Mouse (Mus musculus) forebrain, embryonic 13.5 days (tissue): ENCODE results near the gene Agap1. TPM values are rescaled to one million over a fixed set of nuclear protein-coding genes. Genes with fewer than 3 reads are reported as not detected.

Source experiments
- ATAC-seq: fragments of 200-750 bp; cut with Nextera tagmentation; 2 replicates; pipeline ENCODE4 v1.8.0; 2017
- H3K27ac ChIP-seq: fragments of 300-500 bp; sonication (generic); 2 replicates; pipeline ENCODE4 v1.5.1; 2015; ENCODE audit warnings: inconsistent platforms, mild to moderate bottlenecking, moderate library complexity
- H3K27me3 ChIP-seq: fragments of 300-500 bp; sonication (generic); 2 replicates; pipeline ENCODE4 v1.6.1; 2015; ENCODE audit warnings: mild to moderate bottlenecking, inconsistent platforms
- H3K36me3 ChIP-seq: fragments of 300-500 bp; sonication (generic); 2 replicates; pipeline ENCODE4 v1.6.1; 2015; ENCODE audit warnings: mild to moderate bottlenecking, inconsistent platforms; ENCODE audit not compliant: poor library complexity, severe bottlenecking
- H3K4me1 ChIP-seq: fragments of 300-500 bp; sonication (generic); 2 replicates; pipeline ENCODE4 v1.6.1; 2015; ENCODE audit warnings: inconsistent platforms
- H3K4me2 ChIP-seq: fragments of 300-500 bp; sonication (generic); 2 replicates; pipeline ENCODE4 v1.6.1; 2015; ENCODE audit warnings: inconsistent platforms, mild to moderate bottlenecking, moderate library complexity
- H3K4me3 ChIP-seq: fragments of 300-500 bp; sonication (generic); 2 replicates; pipeline ENCODE4 v1.5.1; 2015; ENCODE audit warnings: mild to moderate bottlenecking, inconsistent platforms
- H3K9ac ChIP-seq: fragments of 300-500 bp; sonication (generic); 2 replicates; pipeline ENCODE4 v1.6.1; 2015; ENCODE audit warnings: mild to moderate bottlenecking, inconsistent platforms
- H3K9me3 ChIP-seq: fragments of 300-500 bp; sonication (generic); replicated peaks from 2 replicates; pipeline ENCODE4 v1.6.1; 2016; ENCODE audit warnings: inconsistent platforms
- WGBS: fragments of 180-500 bp; shearing (Covaris S2); methylation state at CpG from one replicate; pipeline ENCODE4 v1.1.7; 2015; 5-methylcytosine and 5-hydroxymethylcytosine counted together
- polyA plus RNA-seq: library from polyadenylated mRNA; unstranded; fragments of >200 nt; fragmentation: Nextera tagmentation; extraction: Ambion mirVana; gene quantifications from 2 replicates; pipeline ENCODE4 v1.2.1, GENCODE M21; 2015

Gene Agap1
- polyA plus RNA-seq, 1 experiment from 2014 or later = 25.4 TPM

DNA sequence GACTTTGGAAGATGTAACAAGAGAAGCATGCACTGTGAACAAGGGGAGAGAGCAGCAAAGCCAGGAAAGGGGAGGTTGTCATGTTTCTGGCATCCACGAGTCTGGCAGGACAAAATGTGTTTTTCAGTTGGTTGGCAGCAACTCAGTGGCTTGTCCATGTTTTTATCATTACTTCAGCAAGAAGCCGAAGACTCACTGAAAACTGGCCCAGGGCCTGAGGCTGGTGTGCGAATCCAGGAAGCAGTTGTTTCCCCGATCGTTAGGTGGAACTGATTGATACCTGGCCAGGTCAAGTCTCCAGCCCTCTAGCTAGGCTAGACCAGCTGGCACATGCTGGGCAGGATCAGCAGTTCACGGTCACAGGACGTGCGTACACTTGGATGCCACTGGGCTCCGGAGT, 162.7 kb downstream of the Agap1 start:
- no peak overlapping the region for H3K27ac ChIP-seq
- no peaks in the 10 kb centered on the region for H3K9me3 ChIP-seq
- H3K36me3 ChIP-seq = peaks cover 6% of the 10 kb centered on the region
- no peak overlapping the region for H3K4me3 ChIP-seq
- peaks cover 8% of the 10 kb centered on the region for H3K4me1 ChIP-seq
- WGBS = 88% methylated on average over 9 of the region's 9 CpGs
- no peak overlapping the region for H3K4me2 ChIP-seq
- no peak for ATAC-seq
- no peak overlapping the region for H3K9ac ChIP-seq
- no peaks in the 10 kb centered on the region for H3K27me3 ChIP-seq

DNA sequence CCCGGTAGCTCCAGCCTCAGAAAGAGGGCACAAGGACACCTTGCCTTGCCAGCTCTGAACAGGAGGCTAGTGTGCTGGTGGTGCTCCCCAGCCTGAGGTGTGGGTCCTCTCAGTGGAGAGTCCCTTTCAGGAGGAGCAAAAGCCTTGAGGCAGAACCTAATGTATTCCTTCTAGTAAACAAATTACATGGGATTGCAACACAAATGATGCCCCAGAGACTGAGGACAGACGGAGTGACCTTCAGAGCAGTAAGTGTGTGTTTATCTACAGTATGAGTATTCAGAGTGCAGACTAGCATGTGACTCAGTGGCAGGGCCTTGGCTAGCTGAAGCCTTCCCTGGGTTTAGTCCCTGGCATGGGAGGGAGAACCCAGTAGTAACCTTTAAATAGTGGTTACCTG, 165.4 kb downstream of the Agap1 start:
- H3K9ac ChIP-seq = no peak overlapping the region
- peaks cover 6% of the 10 kb centered on the region for H3K36me3 ChIP-seq
- no peaks in the 10 kb centered on the region for H3K9me3 ChIP-seq
- no peak for ATAC-seq
- H3K27me3 ChIP-seq = no peaks in the 10 kb centered on the region
- H3K4me1 ChIP-seq = peaks cover 11% of the 10 kb centered on the region
- WGBS = 95% methylated on average over 2 of the region's 2 CpGs
- no peak overlapping the region for H3K4me2 ChIP-seq
- H3K4me3 ChIP-seq = no peak overlapping the region
- H3K27ac ChIP-seq = no peak overlapping the region

DNA sequence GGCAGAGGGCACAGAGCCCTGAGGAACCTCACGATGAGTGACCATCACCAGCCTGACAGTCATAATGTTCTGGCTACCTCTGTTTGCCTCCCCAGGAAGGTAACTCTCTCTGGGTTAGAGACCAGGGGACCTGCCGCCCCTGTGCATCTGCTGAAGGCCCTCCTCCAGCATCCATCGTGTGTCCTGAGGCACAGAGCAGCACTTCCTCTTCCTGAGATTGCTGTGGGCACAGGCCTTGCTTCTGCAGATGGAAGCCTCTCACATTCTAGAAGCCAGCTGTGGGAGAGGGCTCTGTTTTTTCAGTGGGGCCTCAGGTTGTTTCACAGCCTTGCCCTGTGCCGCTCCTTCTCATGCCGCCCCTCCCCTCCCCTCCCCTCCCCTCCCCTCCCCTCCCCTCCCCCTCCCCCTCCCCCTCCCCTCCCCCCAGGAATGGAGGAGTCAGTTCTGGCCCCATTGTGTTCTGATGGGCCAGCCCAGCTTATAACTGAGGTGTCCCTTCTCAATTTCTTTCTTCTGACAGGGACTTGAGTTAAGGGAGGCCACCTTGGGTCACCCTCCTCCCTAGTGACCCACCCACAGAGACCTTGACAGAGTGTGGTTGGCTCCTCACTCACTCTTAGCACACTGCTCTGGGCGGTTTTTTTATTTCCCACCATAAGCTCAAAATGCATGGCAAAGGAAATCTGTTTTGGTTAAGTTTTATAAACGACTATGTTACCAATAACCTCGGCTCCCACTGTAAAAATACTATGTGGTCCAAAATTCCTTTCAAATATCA, 166.6 kb downstream of the Agap1 start:
- 84% methylated on average over 6 of the region's 8 CpGs for WGBS
- Histone ChIP-seq H3K4me3 (no peak overlapping the region), H3K9ac (no peak overlapping the region), H3K36me3 (peaks cover 6% of the 10 kb centered on the region), H3K27ac (no peak overlapping the region), H3K27me3 (no peaks in the 10 kb centered on the region), H3K4me2 (no peak overlapping the region), H3K9me3 (no peaks in the 10 kb centered on the region), H3K4me1 (peaks cover 11% of the 10 kb centered on the region)
- ATAC-seq = no peak

DNA sequence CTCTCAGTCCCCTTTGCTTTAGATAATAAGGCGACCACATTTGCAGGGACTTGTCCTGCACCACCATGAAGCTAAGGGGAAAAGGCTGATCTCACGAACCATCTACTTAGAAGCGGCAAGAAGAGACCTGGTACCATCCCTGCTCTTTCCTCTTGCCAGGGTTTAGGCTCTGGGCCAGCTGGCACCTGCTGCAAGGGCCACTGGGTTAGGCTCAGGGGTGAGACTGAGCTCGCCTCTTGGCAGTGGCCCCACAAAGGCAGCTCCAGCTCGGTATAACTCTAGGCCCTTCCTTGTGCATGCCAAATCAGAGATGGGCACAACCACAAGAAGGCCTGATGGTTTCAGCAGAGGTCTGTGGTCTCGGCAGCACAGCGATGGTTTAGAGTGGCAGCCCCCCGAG, 167.3 kb downstream of the Agap1 start:
- Histone ChIP-seq H3K4me3 (no peak overlapping the region), H3K9ac (no peak overlapping the region), H3K9me3 (no peaks in the 10 kb centered on the region), H3K27ac (no peak overlapping the region), H3K4me1 (peaks cover 11% of the 10 kb centered on the region), H3K4me2 (no peak overlapping the region), H3K27me3 (no peaks in the 10 kb centered on the region), H3K36me3 (peaks cover 6% of the 10 kb centered on the region; the same call in 1 of the 2 replicates)
- WGBS = 83% methylated on average over 8 of the region's 8 CpGs
- ATAC-seq = no peak

DNA sequence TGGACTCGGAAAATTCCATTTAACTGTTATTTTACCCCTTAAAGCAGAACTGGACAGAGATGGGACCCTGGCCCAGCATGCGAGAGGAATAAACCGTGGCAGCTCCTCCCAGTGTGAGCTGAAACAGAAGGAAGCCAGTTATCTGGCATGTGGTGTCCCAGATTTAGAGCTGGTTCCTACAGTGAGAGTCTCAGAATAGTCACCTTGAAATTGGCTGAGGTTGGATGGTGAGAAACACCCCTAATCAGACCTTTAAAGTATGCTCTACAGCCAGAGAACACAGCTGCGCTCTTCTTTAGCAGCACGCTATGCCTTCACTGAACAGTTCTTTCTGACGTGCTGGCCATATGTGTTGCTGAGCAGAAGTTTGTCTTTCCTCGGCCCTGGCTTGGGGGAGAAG, 168.2 kb downstream of the Agap1 start:
- Histone ChIP-seq H3K9ac (no peak overlapping the region), H3K9me3 (no peaks in the 10 kb centered on the region), H3K36me3 (peaks cover 6% of the 10 kb centered on the region; the same call in 1 of the 2 replicates), H3K4me2 (no peak overlapping the region), H3K27ac (no peak overlapping the region), H3K4me3 (no peak overlapping the region), H3K4me1 (peaks cover 8% of the 10 kb centered on the region), H3K27me3 (no peaks in the 10 kb centered on the region)
- no peak for ATAC-seq
- 79% methylated on average over 7 of the region's 7 CpGs for WGBS

DNA sequence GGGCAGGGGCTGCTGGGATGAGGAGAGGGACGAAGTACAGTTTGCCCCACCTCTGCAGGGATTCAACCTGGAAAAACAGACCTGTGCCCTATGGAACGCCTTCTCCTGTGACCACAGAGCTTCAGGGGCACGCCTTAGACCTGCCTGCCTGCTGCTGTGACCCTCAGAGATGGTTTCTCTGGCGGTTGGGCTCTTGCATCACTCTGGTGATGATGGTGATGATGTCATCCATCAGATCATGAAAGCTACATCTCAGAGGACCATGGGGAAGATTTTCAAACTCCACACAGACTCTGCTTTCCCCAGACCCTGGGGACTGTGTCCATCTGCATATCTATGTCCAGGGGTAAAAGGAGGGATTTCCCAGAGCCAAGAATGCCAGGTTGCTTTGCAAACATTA, 170.7 kb downstream of the Agap1 start:
- H3K36me3 ChIP-seq = peaks cover 18% of the 10 kb centered on the region
- WGBS = 96% methylated on average over 4 of the region's 4 CpGs
- H3K4me3 ChIP-seq = no peak overlapping the region
- H3K27me3 ChIP-seq = no peaks in the 10 kb centered on the region
- ATAC-seq = no peak
- peaks cover 8% of the 10 kb centered on the region for H3K4me1 ChIP-seq
- H3K4me2 ChIP-seq = no peak overlapping the region
- no peak overlapping the region for H3K27ac ChIP-seq
- no peaks in the 10 kb centered on the region for H3K9me3 ChIP-seq
- no peak overlapping the region for H3K9ac ChIP-seq

DNA sequence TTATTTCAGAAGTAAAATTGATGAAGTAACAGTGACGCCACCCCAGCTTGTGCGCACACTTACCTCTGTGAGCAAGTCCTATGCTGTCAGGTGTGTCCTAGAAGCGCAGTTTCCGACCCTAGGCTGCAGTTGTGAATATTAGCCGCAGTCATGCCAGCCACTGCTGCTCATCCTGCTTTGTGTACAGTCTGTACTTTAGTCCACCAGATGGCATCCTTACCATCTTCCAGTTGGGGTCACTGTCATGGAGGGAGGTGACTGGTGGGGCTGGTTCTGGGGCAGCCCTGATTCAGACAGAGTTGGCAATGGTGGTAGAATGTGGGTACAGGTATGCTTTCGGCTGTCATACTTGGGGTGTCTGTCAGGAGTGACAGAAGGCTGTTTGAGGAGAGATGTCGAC, 171.4 kb downstream of the Agap1 start:
- Histone ChIP-seq H3K9me3 (no peaks in the 10 kb centered on the region), H3K4me1 (peaks cover 8% of the 10 kb centered on the region), H3K9ac (no peak overlapping the region), H3K36me3 (peaks cover 23% of the 10 kb centered on the region), H3K27me3 (no peaks in the 10 kb centered on the region), H3K27ac (no peak overlapping the region), H3K4me2 (no peak overlapping the region), H3K4me3 (no peak overlapping the region)
- no peak for ATAC-seq
- 91% methylated on average over 7 of the region's 7 CpGs for WGBS

DNA sequence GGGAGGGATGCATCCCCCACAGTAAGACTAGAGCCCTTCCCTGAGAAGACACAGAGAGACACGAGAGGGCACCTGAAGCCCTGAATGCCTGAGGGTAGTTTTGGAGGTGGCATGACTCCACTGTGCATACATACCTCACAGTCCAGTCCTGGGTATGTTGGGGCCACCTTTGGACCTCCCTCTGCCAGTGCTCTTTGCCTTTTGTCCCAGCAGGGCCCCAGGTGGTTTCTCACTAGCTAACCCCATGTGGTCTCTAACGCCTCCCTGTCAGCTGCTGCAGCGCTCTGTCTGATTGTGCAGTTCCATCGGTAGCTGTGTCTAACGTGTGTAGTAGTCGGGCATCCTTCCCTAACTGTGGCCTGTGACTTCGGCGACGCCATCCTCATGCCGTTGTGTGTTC, 172.3 kb downstream of the Agap1 start:
- no peak for ATAC-seq
- H3K9me3 ChIP-seq = no peaks in the 10 kb centered on the region
- no peaks in the 10 kb centered on the region for H3K27me3 ChIP-seq
- no peak overlapping the region for H3K4me2 ChIP-seq
- H3K36me3 ChIP-seq = peaks cover 23% of the 10 kb centered on the region
- H3K4me1 ChIP-seq = peaks cover 7% of the 10 kb centered on the region
- 70% methylated on average over 10 of the region's 10 CpGs for WGBS
- 0 out of 2 replicates have a peak overlapping the region, but pooled peaks have one; percentile 12 for H3K9ac ChIP-seq
- peak overlapping the region; percentile 21; the same call in 1 of the 2 replicates for H3K27ac ChIP-seq
- no peak overlapping the region for H3K4me3 ChIP-seq

DNA sequence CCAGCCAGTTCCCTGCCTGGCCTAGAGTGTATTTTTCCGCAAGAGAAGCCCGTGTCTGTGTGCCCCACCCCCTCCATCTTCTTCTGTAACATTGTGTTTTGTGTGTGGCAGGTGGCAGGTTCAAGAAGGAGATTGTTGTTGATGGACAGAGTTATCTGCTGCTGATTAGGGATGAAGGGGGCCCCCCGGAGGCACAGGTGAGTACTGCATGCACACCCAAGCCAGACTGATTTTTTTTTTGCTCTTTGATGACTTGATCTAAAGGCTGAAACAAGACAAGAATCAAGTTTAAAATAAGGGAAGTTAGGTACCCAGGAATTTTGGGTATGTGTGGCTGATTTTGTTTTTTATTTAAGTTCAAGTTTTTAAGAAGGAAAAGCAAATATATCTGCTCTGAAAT, 173.0 kb downstream of the Agap1 start:
- H3K4me3 ChIP-seq = no peak overlapping the region
- no peaks in the 10 kb centered on the region for H3K27me3 ChIP-seq
- no peak for ATAC-seq
- peaks cover 23% of the 10 kb centered on the region for H3K36me3 ChIP-seq
- no peaks in the 10 kb centered on the region for H3K9me3 ChIP-seq
- H3K9ac ChIP-seq = no peak overlapping the region
- H3K27ac ChIP-seq = no peak overlapping the region
- H3K4me1 ChIP-seq = no peaks in the 10 kb centered on the region; the same call in 1 of the 2 replicates
- H3K4me2 ChIP-seq = no peak overlapping the region
- 54% methylated on average over 3 of the region's 3 CpGs for WGBS

DNA sequence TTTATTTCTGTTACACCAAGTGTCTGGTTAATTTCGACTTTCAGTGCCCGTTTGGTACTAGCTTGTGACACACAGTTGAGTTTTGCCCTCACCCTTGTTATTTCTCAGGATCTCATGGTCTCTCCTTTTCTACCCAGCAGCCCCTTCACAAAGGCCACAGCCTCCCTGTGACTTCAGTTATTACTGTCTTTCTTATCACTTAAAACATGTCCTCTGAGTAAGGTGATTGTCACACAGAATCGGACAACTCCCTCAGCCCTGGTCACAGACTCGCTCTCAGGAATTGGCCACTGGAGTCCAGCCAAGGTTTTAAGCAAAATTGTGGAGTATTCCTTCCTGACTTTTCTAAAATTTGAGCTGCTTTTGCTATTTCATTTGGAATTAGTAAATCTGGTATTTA, 176.2 kb downstream of the Agap1 start:
- H3K36me3 ChIP-seq = peaks cover 42% of the 10 kb centered on the region
- 91% methylated on average over 4 of the region's 4 CpGs for WGBS
- no peak overlapping the region for H3K4me3 ChIP-seq
- no peaks in the 10 kb centered on the region for H3K27me3 ChIP-seq
- H3K27ac ChIP-seq = no peak overlapping the region
- H3K9ac ChIP-seq = no peak overlapping the region
- H3K4me2 ChIP-seq = no peak overlapping the region
- no peak for ATAC-seq
- H3K9me3 ChIP-seq = no peaks in the 10 kb centered on the region
- H3K4me1 ChIP-seq = no peaks in the 10 kb centered on the region; the same call in 1 of the 2 replicates

DNA sequence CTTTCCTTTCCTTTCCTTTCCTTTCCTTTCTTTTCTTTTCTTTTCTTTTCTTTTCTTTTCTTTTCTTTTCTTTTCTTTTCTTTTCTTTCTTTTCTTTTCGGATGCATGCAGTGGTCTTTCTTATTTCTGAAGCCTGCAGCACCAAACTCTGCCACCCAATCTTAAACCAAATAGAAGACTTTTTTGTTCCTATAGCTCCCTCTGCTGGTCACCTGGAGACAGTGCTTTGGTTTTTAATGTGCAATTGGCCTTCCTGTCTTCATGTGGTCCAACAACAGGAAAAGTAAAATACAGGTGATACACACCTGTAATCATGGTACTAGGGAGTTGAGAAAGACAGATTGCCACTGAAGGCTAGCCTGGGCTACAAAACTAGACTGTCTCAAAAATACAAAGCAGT, 177.1 kb downstream of the Agap1 start:
- H3K4me2 ChIP-seq = no peak overlapping the region
- ATAC-seq = no peak
- 15% methylated on average over 1 of the region's 1 CpGs for WGBS
- no peak overlapping the region for H3K4me3 ChIP-seq
- H3K36me3 ChIP-seq = peaks cover 48% of the 10 kb centered on the region
- H3K9ac ChIP-seq = no peak overlapping the region
- no peaks in the 10 kb centered on the region for H3K9me3 ChIP-seq
- H3K4me1 ChIP-seq = no peaks in the 10 kb centered on the region; the same call in 1 of the 2 replicates
- no peaks in the 10 kb centered on the region for H3K27me3 ChIP-seq
- H3K27ac ChIP-seq = no peak overlapping the region

DNA sequence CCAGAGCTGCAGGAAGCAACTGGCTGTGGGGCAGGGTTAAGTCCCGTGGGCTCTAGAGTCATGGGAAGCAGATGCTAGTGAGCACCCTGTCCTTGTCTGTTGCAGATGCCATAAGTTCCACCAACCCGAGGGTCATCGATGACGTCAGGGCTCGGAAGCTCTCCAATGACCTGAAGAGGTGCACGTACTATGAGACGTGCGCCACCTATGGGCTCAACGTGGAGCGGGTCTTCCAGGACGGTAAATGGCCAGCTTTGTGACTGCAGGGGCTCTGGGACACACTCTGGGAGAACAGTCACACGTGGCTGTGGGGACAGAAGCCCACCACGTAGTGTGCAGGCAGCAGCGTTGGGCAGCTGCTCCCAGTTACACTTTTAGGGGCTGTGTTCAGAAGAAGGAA, 179.4 kb downstream of the Agap1 start:
- Histone ChIP-seq H3K9ac (no peak overlapping the region), H3K27ac (no peak overlapping the region), H3K9me3 (no peaks in the 10 kb centered on the region; the same call in 1 of the 2 replicates), H3K27me3 (no peaks in the 10 kb centered on the region), H3K4me3 (no peak overlapping the region), H3K36me3 (peaks cover 64% of the 10 kb centered on the region), H3K4me1 (no peaks in the 10 kb centered on the region), H3K4me2 (no peak overlapping the region)
- no peak for ATAC-seq
- WGBS = 79% methylated on average over 14 of the region's 14 CpGs

DNA sequence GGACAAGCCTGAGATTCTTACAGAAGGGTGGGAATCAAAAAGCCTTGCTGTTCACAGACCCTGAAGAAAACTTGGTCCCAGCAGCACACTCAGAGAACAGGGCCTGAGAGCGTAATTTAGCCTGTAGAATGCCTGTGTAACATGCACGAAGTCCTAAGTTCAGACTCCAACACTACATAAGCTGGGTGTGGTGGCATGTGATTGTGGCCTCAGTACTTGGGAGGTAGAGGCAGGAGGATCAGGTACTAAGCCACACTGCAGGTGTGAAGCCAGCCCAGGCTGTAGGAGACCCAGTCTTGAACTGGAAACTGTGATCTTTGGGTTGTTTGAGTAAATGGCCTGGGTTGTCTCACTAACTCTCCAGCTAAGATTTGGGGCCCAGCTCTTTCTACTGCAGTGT, 180.5 kb downstream of the Agap1 start:
- H3K36me3 ChIP-seq = peaks cover 53% of the 10 kb centered on the region
- H3K9ac ChIP-seq = no peak overlapping the region
- H3K27ac ChIP-seq = no peak overlapping the region
- no peaks in the 10 kb centered on the region; the same call in 1 of the 2 replicates for H3K9me3 ChIP-seq
- H3K27me3 ChIP-seq = no peaks in the 10 kb centered on the region
- ATAC-seq = no peak
- H3K4me3 ChIP-seq = no peak overlapping the region
- H3K4me1 ChIP-seq = no peaks in the 10 kb centered on the region
- H3K4me2 ChIP-seq = no peak overlapping the region
- 96% methylated on average over 2 of the region's 2 CpGs for WGBS
